Mouse (Mus musculus) CH12F3 (cell line): Measurements from ENCODE around the gene Zfp362.

Experiments
- in situ Hi-C: fragments of 300-500 bp; cut with MboI; formaldehyde crosslinking; loops from 2 replicates; pipeline ENCODE4 v1.14.3; 2020; ENCODE audit warnings: low sequenced_read_pairs

The Zfp362 gene

GRCm38 (mm10) chr4:128766929-128767328, 38.9 kb downstream of the Zfp362 start:
- in situ Hi-C loops: no loop called here

DNA sequence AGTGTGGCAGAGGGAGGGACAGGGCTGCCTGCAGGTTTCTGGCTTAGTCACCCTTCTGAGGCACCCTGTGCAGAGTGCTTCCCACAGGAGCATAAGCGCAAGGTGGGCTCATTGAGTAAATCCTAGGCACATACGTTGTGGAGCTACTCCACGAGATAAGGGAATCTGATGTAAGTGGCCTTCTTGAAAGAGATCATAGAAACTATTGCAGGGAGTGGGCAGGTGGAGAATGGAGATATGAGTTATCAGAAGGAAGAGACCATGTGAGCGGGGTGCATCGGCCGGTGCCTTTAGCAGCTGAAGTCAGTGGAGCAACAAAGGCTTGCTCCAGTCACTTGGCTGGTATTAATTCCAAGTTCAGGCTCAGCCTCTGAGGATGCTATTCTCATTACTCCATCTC, 45.8 kb downstream of the Zfp362 start:
- in situ Hi-C loops: no loop called here

- in situ Hi-C loops: no loop called here
Measured at GRCm38 (mm10) chr4:128759214-128759613, 46.6 kb downstream of the Zfp362 start.

GRCm38 (mm10) chr4:128755900-128756299, 49.9 kb downstream of the Zfp362 start:
- in situ Hi-C loops: no loop called here

DNA sequence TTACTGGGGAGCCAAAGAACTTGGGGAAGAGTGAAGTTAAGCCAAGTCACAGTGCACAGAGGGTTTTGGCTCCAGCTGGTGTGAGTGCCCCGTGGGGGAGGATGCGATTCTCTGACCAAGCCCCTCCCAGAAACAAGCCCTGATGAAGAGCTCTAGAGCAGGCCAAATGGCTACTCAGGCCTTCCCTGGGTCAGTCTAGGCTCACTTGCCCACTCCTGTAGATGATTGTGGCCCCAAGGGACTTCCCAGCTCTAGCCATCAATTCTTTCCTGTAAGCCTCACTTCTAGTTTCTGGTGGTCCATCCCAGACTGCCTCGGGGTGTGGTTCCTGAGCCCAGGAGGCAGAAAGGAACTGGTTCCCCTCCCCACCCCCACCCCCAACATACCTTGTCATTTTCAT, 50.8 kb downstream of the Zfp362 start, which contains the start of gene A3galt2:
A3galt2 (plus strand) TSS at position 301 of the 400 bp plus-strand sequence.
- in situ Hi-C loops: no loop called here

GRCm38 (mm10) chr4:128753571-128753970, 52.3 kb downstream of the Zfp362 start:
- in situ Hi-C loops: no loop called here

DNA sequence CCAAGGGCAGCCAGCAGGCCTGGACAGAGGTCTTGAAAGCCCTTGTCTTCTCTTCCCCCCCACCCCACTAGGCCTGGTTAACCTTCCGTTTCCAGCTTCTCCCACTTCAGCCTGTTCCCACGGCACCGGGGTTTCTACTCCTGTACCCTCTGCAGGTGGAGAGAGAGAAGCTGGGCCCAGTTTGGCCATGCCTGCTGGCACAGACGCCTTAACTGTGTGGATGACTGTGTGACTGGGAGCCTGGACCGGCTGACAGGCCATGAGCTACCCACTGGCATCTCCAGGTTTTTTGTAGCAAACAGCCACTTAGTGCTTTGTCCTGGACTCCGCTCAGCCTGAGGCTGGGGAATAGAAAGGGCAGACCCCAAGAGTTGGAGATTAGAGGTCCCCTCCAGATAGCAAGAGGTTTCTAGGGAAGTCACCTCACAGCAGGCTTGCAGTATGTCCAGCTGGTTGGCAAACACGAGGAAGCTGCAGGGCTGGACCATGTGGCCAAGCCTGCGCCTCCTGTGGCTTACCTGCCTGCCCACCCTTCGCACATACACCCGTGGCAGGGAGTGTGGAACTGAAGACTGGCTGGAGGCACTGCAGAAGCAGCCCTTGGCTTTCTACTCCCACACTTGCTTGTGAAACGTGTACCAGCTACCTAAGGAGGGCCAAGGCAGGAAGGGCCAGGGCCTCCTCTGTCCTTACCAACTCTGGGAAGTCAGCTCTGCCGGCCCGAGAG, 53.7 kb downstream of the Zfp362 start:
- in situ Hi-C loops: no loop called here

- in situ Hi-C loops: no loop called here
Measured at GRCm38 (mm10) chr4:128751006-128751405, 54.8 kb downstream of the Zfp362 start.

GRCm38 (mm10) chr4:128748309-128748708, 57.5 kb downstream of the Zfp362 start:
- in situ Hi-C loops: no loop called here

- in situ Hi-C loops: no loop called here
Measured at GRCm38 (mm10) chr4:128747614-128748270, 58.1 kb downstream of the Zfp362 start.

GRCm38 (mm10) chr4:128745160-128745559, 60.7 kb downstream of the Zfp362 start:
- in situ Hi-C loops: no loop called here

DNA sequence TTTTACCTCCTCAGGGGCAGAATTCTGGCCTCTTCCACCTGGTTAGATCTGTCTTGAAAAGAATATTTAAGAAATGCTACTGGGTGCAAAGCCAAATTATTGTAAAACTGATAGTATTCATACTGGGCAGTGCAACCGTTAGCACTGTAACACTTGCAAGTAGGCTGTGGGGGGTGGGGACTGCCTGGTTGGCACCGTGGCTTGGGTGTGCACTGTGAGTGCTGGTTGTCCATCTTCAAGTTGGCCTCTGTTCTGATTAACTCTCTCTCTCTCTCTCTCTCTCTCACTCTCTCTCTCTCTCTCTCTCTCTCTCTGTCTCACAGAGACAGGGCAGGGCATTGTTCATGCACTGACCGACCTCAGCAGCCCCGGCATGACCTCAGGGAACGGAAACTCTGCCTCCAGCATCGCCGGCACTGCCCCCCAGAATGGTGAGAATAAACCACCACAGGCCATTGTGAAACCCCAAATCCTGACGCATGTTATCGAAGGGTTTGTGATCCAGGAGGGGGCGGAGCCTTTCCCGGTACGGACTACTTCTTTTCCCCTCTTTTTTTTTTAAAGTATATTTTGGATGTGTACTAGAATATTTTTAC, 62.7 kb downstream of the Zfp362 start:
- in situ Hi-C loops: no loop called here

- in situ Hi-C loops: no loop called here
Measured at GRCm38 (mm10) chr4:128742379-128742970, 63.4 kb downstream of the Zfp362 start.

- in situ Hi-C loops: no loop called here
Measured at GRCm38 (mm10) chr4:128741906-128742305, 63.9 kb downstream of the Zfp362 start.

DNA sequence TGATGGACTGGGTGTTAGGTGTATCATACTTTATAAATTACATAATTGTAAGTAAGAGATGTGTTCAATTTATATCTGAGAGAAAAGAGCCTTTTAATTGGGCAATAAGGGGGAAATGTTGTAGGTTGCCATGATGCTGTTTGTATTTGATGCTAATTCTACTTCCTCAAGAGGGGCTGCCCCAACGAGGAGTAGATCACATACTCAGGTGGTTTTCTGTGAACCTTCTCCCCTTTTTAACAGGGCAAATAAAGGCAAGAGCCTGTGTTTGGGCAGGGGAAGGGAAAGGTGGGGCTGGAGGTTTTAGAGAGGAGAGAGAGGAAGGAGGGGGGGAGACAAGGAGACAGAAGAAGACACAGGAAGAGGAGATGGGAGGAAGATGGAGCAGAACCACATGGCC, 65.0 kb downstream of the Zfp362 start:
- in situ Hi-C loops: no loop called here

DNA sequence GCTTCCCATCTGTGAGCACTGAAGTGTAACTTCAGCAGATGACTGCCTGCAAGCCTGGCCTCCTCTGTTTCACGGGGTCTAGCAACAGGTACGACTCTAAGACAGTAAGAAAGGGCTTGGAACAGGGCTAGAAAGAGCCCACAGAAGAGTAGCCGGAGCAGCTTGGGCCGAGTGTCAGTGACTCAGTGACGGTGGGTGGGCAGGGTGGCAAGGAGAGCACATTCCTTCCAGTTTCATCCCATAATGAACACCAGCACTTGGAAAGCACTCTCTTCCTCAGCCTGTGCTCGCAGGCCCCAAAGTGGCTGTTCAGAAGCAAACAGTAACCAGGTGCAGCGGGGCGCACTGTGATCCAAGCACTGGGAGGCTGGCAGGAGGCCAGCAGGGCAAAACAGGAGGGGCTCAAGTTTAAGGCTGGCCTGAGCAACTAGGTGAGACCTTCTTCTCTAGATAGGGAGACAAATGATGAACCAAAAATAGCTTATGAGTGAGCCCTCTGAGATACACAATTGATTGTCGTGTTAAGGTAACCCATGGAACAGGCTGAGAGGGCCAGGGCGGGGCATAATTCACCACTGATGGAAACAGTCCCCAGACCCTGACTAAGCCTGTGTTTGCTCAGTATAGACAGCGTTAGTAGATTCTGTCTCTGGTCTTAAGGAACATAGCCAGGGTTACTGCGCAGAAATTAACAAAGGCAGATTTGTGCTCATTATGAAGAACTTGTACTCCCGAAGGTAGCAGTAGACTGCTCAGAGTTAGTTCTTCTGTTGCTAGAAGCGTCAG, 67.8 kb downstream of the Zfp362 start:
- in situ Hi-C loops: no loop called here

GRCm38 (mm10) chr4:128737137-128737589, 68.7 kb downstream of the Zfp362 start:
- in situ Hi-C loops: no loop called here

DNA sequence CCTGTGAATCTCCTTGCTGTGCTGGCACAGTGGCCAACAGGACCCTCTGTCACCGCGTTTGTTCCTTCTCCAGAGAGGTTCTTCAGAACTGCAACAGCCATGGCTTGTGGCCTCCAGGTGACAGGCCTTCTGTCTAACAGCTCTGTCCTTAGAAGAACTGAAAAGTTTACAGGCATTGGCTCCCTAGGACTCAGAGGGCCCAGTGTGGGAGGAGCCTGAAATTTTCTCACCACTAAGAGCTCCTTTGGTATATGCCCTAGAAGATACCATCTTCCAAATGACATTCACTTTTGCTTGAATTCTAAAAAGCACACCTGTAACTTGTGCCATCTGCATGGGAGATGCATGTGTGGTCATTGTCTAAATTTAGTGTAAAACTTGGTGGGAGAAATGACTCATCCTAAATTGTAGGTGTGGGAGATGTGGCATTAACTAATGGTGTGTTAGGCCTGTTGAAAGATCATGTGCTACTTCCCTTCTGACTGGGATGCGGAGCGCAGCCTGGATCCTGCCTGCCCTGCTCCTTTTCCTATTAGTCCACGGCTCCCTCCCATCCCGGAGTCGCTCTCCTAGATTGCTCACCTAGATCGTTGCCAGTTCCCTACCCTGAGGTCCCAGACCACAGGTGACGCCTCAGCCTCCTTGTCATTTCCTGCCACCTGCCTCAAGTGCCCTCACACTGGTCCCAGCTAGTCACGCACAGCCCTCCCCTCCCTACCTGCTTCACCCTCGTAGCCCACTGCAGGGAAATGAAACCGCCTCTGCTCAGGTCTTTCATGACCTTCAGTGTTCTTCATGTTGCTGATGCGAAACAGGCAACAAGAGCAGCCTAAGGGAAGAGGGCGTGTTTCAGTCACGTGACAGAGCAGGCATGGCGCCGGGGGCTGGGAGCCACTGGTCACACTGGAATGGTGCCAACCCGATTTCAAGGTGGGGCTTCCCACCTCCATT, 70.8 kb downstream of the Zfp362 start:
- in situ Hi-C loops: no loop called here

DNA sequence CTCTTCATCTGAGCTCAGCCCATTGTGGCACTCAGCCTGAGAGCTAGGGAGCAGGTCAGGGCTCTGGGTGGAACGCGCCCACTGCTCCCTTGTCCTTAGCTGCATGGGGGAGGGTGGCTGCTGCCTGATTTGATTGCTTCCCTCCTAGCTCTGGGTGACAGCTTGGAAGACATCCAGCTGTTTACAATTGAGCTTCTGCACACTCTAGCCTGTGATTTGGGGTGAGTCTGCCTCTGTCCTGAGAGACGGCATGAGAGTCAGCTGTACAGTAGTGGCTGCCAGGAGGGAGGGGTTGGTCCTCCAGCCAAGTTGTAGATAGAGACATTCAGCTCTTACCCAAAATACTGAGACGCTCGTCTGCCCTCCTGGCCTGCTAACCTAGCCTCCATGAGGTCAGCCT, 71.6 kb downstream of the Zfp362 start:
- in situ Hi-C loops: no loop called here

DNA sequence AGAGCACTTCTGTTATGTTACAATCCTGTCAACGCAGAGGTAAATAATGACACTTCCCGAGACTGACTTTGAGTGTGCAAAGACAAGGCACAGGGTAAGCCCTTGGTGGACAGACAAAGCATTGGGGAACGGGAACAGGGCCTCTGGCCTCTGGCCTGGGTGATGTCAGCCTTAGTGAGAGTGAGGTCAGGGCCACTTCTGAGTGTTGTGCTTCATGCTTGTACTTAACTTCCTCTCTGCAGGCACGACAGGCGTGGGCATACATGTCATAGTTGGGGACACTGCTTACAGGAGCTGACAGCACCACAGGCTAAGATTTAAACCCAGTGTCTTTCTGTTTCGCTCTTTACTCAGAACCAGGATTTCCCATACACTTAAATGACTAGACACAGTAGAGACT, 72.3 kb downstream of the Zfp362 start:
- in situ Hi-C loops: no loop called here
